Mouse (Mus musculus) fibroblast of lung, adult 2 months (primary cell): ENCODE results near the gene Ppp2r2d.

Experiments used
- DNase-seq: peaks from one replicate; pipeline ENCODE4 v3.0.0-alpha.2; 2011; ENCODE audit warnings: low read depth

Gene Ppp2r2d

DNA sequence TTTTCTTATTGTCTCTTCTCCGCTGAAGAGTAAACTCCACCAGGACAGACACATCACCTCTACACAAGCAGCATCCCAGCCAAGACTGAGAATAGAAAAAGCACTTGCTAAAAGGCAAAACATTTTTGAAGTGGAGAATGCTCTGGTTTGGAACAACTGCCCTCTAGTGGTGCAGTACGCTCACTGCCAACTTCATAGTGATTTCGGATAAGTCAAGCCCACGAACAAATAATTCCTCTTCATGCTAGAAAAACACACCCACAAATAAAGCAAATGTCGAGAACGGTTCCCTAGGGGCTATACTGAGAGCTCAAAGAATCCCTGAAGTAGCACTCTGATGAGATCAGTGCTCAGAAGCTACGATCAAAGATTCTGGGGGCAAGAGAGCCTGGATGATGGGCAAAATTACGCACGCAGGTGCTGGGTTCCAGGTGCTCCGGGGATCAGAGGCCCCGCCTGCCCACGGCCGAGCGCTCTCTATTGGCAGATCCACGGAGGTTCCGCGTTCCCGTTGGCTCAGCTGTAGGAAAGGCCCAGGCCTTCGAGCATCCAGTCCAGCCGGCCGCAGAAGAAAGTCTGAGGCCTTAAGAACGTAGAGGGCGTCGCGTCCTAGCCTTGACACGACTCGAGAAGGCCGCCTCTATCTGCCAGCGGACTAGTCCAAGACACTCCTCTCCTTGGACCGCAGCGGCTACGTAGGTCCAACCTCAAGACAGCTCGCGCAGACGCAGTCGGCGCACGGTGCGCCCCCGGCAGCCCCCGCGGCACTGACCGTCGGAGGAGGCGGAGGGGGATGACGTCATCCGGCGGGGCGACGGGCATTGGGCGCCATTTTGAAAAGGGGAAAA, at the start of gene Ppp2r2d, which contains the start of gene Mapk1ip1:
Gene Ppp2r2d, plus strand, starts transcription at position 536 of the 848 bp plus-strand sequence.
Gene Mapk1ip1, minus strand, starts transcription at position 730 of the 848 bp plus-strand sequence.
- peak; percentile 92 for DNase-seq

DNA sequence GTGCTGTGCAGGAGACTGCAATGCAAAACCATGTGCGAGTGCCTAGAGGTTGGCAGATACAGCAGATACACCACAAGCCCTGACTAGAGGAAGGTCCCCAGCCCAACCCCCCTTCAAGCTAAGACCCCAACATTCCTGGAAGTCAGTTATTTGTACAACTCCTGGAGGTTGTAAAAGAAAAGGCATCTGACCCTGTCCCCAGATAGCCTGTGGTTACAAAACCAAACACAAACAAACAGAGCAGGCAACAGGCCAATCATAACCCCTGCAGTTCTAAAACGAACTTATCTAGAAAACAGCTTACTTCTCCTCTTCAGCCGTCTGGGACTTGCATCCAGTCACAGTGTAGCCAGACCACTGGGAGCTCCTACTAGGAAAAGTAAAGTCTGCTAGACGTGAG, 42.5 kb upstream of the Ppp2r2d start:
- no peak for DNase-seq

DNA sequence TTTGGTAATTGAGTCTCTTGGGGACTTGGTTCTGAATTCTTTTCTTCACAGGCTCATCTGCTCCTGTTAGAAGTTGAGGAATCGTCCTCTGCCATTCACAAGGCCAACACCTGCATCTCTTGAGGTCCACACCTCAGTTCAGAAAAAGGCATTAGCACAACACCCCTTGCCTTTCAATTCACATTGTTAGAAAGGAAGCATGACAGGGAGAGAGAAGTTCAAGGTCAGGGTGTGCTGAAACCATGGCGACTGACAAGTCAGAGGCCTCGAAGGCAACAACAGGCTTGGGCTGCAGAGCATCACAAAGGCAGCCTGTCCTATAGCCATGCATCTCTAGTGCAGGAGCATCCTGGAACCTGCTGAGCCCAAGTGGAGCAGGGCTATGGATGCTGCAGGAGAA, 38.7 kb upstream of the Ppp2r2d start:
- DNase-seq, result no peak

DNA sequence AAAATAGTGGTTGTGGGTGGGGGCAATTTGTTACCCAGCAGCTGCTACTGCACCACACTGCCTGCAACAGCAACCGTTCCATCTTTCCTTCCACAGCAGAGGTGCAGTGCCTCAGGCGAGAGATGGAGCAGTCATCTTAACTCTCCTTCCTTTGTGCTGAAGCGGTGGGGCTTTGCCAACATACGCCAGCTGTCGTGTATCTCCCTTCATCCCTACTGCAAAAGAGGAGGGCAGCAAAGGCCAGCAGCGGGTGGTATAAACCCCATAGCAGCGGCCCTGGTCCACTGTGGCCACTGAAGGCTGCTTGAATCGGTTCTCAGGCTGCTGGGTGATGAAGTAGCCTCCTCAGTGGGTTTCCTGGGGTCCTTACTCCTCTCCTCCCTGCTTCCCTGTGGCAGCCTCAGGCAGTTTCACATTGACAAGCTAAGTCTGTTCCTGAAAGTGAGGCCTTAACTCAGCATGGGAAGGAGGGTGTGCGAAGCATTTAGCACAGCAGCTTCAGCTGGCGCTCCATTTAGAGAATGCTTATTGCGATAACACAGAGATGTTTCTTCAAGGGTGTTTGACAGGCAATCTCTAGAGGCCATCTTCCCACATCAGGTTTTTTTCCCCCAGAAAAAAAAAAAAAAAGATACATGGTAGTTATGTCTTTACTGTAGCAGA, 32.5 kb upstream of the Ppp2r2d start:
- DNase-seq, result no peak

DNA sequence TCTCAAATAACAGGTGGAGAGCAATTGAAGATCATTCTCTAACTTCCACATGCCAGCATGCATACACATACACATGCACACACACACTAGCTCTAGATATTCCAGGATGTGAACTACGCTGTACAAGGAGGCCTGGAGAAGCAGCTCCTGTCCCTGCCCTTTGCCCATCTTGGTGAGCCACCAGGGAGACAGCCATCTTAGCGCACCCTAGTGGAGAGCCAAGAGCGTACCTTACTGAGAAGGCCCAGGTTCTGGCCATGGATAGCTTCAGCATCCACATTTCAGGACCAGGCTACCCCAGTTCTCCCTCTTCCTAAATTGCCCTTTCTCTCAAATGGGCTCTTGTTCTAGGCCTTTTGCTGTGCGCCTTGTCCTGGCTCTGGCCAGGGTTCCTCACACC, 27.6 kb upstream of the Ppp2r2d start:
- DNase-seq, result no peak

DNA sequence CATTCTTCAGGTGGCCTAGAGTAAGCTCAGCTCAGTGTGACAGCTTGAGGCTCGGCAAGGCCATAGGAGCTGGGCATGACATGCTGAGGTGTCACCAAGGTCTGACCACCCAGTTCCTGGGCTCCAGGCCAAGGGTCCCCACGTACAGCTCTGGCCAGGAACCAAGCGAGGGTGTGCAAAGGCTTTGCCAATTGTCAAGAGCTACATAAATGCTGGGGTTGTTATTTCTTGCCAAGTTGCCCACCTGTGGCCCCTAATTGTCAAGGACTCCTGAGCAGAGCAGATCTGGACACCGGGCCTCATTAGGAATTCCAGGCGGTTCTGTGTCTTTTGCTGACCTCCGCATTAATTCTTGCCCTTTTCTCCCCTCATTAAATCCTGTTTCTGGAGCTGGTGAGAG, 21.5 kb upstream of the Ppp2r2d start:
- no peak for DNase-seq

DNA sequence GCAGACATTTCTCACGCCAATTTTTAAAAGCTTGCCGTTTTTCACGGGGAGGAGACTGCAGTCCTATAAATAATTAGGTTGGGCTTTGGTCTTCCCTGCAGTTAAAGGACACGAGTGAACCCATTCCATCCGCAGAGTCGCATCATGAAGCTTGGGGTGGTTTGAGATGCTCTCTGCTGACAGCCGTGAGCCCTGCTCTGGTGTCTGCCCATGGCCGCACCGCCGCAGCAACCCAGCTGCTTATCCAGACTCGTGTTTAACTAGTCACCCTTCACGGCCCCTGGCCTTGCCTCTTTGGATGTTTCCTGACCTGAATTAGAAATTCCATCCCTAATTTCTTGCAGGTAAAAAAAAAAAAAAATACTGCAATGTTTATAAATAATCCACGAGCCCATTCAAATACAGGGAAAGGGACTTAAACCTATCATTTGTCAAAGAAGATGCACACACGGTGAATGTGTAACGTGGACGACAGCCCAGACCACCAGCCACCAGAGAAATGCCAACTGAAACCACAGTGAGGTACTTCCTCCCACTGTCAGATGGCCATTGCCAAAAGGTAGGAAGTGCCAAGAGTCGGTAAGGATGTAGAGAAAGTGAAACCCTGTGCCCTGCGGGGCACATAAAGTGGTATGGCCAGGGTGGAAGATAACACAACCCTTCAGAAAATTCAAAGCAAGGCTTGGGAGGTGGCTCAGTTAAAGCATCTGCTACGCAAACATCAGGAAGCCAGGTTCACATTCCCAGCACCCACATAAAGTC, 20.7 kb upstream of the Ppp2r2d start:
- no peak for DNase-seq

DNA sequence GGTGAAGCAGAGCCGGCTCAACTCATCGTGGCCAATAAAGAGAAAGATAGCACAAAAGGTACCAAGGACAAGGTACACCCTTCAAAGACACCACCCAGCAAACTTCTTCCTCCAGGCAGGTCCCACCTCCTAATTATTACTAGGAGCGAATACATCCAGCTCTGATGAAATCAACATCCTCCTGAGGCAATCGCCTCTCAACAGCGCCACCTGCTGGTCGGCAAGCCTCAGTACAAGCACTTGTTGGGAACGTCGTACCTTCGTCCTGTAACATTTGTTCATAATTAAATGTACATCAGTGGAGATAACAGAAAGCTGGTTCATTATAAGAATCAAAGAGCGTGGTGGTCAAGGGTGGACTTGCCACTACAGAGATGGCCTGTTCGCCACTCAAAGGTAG, 18.1 kb upstream of the Ppp2r2d start:
- peak; percentile 27 for DNase-seq

DNA sequence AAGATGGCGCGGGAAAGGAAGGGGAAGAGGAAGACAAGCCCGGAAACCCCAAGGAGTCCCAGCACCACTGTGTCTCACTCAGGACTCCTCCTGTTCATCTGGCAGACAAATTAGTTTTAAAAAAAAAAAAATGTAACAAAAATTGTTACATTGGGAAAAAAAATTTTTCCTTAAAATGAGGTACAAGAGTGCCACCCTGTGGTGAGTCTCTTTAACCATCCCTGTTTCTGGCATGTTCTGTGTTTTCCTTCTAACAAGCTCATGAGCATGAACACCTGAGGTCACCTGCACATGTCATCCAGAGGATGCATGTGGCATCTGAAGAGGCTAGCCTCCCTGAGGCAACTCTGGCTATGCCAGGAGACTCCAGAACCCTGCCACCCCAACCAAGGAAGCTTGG, 10.9 kb upstream of the Ppp2r2d start:
- DNase-seq, result no peak

DNA sequence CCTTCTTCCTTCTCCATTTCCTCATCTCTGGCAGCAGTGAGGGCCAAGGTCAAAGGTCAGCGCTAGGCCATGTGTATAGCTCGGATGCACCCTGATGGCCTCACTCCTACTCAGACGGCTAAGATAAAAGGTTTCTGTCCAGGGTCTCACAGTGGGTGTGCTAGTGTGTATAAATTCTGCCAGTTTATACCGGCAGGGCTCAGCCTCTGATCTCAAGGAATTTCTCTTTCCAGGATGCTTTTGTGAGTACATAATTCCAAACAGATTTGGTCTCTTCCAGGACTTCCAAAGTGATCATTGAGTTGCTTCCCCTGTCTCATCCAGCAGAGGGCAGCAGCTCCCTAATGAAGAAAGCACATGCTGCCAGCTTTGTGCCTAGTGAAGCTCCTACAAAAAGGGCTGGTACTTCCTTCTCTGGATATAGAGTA, 5.3 kb upstream of the Ppp2r2d start:
- peak; percentile 60 for DNase-seq

DNA sequence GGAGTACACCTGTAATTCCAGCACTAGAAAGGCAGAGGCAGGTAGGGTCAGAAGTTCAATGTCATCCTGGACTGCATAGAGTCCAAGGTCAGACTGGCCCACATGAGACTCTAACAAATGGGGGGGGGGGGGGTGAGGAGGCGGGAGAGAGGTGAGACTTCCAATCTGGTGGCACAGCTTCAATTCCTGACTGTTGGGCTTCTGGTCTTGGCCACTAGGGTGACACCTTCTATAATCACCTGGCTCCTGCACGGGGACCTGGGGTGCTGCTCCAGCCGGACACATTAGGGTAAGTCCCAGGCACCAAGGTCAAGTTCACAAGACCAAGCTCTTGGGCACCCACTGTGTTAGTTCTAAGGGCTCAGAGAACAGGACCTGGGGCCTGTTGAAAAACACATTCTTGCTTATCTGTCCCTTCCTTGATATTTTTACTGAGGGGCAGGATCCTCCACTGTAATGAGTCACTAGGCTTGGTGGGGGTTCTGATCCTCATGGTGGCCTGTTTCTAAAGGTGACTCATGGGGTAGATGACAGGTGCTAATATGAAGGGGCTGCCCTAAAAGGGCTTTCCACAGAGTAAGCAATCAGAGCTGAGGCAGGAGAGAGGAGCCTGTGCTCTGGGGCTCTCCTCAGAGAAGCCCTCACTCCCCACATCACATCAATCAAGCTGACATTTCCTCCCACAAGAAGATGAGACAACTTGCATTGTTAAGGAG, 4.3 kb upstream of the Ppp2r2d start:
- DNase-seq, result no peak

DNA sequence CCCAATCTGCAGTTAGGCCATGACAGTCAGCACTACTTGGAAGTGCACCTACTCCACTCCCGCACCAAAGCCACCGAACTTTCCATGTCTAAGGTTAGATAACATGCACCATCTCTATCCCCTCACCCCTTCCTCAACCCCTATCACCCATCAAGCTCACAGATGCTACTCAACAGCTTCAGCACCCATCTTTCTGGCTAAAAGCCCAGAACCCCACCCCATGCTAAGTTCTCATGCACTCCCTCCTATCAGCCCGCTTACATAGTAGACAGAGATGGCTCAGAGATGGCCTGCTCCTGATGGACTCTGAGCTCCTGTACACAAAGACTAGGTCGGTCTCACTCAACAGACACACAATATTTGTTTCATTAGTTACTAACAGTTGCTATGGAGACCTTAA, 2.5 kb upstream of the Ppp2r2d start:
- DNase-seq, result no peak

DNA sequence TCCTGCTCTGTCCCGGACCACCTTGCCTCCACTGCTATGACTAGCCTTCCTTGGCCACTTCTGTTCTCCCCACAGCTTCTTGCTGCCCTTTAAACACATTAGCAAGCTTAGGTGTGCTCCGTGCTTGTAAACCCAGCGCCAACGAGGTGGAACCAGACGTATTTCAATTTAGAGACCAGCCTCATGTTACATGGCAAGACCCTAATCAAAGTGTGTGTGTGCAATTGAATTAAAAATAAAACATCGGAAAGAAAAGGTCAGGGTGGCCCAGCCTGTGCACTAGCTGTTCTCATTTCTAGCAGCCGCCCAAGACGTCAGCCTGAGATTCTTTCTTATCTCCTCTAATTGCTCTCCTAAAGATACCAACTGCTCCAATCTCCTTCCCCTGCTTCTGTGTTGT, 768 bp upstream of the Ppp2r2d start:
- DNase-seq, result no peak

DNA sequence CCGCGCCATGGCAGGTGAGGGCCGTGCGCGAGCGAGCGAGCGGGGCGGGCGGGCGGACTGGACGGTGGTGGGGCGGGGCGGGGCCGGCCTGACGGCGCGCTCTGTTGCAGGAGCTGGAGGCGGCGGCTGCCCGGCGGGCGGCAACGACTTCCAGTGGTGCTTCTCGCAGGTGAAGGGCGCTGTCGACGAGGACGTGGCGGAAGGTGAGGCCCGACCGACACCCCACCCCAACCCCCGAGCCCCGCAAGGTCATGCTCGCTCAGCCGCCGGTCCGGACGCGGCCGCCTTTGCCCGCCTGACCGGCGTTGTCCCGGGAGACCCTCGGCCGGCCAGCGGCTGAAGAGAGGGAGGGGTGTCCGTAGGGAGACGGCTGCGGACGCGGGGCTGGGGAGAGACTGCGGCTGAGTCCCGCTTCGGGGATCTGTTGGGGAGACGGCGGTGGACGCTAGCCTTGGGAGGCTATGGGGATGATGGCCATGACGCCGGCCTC, 668 bp downstream of the Ppp2r2d start:
- DNase-seq, result no peak

DNA sequence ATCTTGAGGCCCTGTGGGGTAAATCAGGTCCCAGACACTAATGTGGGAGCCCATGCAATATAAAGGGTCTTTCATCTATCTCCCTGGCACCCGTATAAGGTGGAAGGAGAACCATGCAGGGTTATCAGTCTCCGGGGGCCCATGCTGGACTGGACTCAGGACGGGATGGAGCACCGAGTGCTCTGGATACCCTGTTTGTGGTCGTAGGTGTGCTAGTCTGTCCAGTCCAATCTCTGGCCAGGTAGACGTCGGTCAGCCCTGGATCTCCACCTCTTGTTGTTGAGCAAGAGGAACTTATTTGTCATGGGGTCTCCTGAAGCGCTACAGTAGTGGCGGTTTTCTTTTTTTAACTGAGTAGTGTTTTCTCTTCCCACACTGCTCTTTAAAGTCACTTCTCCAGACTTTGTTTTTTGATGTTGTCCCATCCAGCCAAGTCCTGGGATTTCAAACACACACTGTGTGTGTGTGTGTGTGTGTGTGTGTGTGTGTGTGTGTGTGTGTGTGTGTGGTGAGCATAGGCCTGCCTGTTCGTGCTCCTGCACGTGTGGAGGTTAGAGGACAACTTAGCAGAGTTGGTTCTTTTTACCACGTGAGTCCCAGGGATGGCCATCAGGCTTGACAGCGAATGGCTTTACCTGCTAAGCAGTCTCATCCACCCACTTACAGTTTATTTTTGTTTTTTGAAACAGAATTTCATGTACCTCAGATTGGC, 1.6 kb downstream of the Ppp2r2d start:
- no peak for DNase-seq

DNA sequence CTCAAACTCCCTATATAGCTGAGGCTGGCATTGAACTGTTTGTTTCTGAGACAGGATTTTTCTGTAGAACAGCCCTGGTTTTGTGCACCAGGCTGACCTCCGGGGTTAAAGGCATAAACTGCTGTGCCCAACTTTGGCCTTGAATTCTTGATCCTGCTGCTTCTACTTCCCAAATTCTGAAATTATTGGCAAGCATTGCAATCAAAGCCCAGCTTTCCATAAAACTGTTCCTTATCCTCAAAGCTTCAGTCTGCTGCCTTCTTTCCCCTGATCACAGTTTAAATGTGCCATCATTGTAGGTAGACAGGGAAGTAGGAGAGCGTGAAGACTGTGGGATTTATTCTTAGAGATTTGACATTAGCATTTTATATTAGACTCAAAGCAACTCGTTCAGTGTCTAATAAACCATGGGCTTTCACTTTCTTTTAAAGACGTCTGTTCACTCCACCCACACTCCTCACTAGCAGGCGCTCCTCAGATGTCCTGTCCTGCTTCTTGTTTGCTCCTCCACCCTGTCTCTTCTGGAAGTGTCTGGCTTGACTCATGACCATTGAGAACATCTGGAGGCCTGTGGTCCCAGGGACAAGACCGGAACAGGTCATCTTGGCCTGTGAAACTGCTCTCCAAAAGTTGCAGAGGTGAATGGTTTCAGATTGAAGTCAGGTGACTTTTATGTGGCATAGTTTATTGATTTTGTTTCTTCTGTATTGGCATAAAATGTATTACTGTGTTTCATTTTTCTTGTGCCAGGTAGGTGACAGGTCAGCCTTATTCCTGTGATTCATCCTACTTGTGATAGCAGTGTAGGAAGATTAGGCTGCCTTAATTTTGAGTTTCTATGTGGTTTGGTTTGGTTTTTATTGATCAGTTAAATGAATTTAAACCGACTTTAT, 2.4 kb downstream of the Ppp2r2d start:
- DNase-seq, result no peak

DNA sequence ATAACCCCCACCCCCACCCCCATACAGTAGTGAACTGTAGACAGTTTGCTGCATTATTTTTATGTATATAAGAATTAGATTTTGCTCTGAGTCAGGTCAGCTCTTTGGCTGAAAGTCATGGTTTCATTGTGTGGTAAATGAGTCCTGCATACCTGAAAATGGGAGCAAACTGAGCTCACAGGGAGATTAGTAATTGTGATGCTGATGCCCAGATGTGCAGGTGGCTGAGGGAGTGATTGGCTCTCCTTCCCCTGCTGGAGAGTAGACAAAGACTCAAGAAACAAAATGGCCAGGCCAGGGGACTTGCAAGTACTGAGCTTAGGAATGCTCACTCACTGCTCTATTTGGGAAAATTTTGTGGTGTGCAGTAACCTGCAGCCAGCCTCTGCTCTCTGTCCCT, 4.2 kb downstream of the Ppp2r2d start:
- DNase-seq, result no peak

DNA sequence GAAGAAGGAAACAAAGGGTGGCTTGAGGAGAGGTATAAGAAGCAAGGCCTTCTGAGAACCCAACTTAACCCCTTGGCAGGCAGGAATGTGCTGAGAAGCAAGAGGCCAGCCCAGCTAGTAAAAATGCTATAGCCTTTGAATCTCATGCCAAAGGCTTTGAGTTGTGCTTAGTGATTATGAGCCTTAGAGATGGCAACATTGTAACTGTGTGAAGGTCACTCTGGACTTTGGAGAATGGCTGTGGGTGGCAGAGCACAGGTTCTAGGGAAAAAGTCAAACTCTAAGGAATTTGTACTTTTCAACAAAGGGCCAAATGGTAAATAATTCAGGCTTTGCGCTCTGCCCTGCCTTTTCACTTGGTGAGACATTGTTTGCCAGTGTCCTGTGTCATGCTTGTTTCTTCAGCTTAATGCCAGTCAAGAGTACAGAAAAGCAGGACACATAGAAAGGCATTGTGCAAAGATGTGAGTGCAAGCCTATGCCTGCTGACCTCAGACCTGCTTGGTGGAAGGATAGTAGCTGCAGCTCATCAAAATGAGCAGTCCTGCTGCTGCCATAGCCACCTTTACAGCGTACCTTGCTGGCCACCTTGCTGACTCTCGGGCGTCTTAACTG, 7.6 kb downstream of the Ppp2r2d start:
- DNase-seq, result no peak

DNA sequence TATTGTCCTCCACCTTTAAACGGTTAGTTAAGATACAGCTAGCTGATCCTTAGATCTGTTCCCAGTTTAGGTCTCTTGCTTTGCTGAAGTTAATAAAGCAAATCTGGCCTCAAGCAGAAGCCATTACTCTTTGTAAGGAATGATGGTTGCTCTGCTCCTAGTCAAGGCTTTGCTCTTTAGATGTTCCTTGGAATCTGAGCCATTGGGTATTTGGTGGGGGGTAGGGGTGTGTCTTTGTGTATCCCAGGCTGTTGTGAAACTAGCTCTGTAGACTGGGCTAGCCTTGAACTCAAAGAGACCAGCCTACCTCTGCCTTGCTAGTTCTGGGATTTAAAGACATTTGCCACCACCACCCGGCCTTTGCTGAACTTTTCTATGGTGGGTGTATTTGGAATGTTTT, 8.3 kb downstream of the Ppp2r2d start:
- no peak for DNase-seq

DNA sequence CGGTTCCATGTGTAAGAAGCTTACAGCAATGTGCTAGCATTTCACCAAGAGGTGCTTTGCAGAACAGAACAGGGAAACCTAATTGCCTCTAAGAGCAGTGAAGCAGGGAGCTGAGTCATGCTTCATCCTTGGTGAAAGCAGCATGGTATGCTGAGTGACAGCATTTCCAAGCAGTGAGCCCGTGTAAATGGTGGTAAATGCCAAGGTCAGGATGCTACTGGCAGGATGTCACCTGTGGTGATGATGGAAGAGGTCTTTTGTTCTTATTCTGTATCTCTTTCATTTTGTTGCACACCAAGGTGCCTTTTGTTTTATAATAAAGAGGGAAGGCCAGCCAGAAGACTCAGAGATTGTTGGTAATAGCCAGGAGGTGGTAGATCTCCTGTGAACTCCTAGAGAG, 10.8 kb downstream of the Ppp2r2d start:
- no peak for DNase-seq
